Mouse (Mus musculus) kidney, adult 2 months (tissue): Measurements from ENCODE around the gene Knl1. TPM values are rescaled to one million over a fixed set of nuclear protein-coding genes. Genes with fewer than 3 reads are reported as not detected.

Source experiments
- DNase-seq: peaks from one replicate; pipeline ENCODE4 v3.0.0; 2021
- H3K27ac ChIP-seq: fragments of 200-500 bp; 2 replicates; pipeline ENCODE4 v1.5.1; 2012; ENCODE audit warnings: low read depth, low read length, control low read depth, inconsistent platforms; ENCODE audit not compliant: insufficient read depth
- H3K27me3 ChIP-seq: fragments of 200-500 bp; replicated peaks from 2 replicates; pipeline ENCODE4 v1.6.1; 2012; ENCODE audit warnings: mild to moderate bottlenecking, moderate library complexity, low read length, inconsistent platforms; ENCODE audit not compliant: control insufficient read depth, insufficient read depth
- H3K36me3 ChIP-seq: fragments of 200-500 bp; 2 replicates; pipeline ENCODE4 v1.6.1; 2012; ENCODE audit warnings: mild to moderate bottlenecking, moderate library complexity, low read length, inconsistent platforms; ENCODE audit not compliant: control insufficient read depth, insufficient read depth
- H3K4me1 ChIP-seq: fragments of 200-500 bp; 2 replicates; pipeline ENCODE4 v1.6.1; 2011; ENCODE audit warnings: low read length; ENCODE audit not compliant: control insufficient read depth, insufficient read depth
- H3K4me3 ChIP-seq: fragments of 200-500 bp; 2 replicates; pipeline ENCODE4 v1.5.1; 2011; ENCODE audit warnings: mild to moderate bottlenecking, low read depth, low read length, control low read depth; ENCODE audit not compliant: insufficient read depth
- CTCF ChIP-seq: fragments of 200-500 bp; conservative IDR thresholded peaks from 2 replicates; pipeline ENCODE4 v1.5.1; 2011; ENCODE audit warnings: low read depth, mild to moderate bottlenecking, control low read depth, low read length, moderate library complexity, mixed read lengths; ENCODE audit not compliant: insufficient read depth, insufficient read length
- POLR2A ChIP-seq: fragments of 200-500 bp; IDR thresholded peaks from one replicate; pipeline ENCODE4 v1.6.1; 2011; ENCODE audit warnings: low read depth, low read length, control low read depth
- WGBS: fragments of 180-500 bp; shearing (Covaris S2); methylation state at CpG from one replicate; pipeline ENCODE4 v1.1.7; 2018; 5-methylcytosine and 5-hydroxymethylcytosine counted together
- polyA plus RNA-seq: library from polyadenylated mRNA; depleted of rRNA; stranded (reverse); fragments of >200 nt; gene quantifications from 2 replicates; pipeline ENCODE4 v1.2.3, GENCODE M21; 2012; rRNA removed

Gene Knl1
- 0.03 and 0.05 TPM in 2 replicates for polyA plus RNA-seq

GRCm38 (mm10) chr2:119046649-119047611 lies at the start of gene Knl1:
TSS of gene Knl1 (plus strand) at chr2:119047119.
- TF ChIP-seq POLR2A (no peak), CTCF (no peak)
- Histone ChIP-seq H3K27me3 (no peaks in the 10 kb centered on the region), H3K36me3 (no peaks in the 10 kb centered on the region), H3K4me1 (no peaks in the 10 kb centered on the region), H3K4me3 (peak within 1 kb of the TSS; percentile 90), H3K27ac (peak within 1 kb of the TSS; percentile 92; the same call in 1 of the 2 replicates)
- DNase-seq: peak; percentile 97
- WGBS: under 1% methylated on average over 77 of the region's 77 CpGs

GRCm38 (mm10) chr2:118998115-118998866 lies 48.6 kb upstream of the Knl1 start:
- no peaks in the 10 kb centered on the region for H3K36me3 ChIP-seq
- H3K4me1 ChIP-seq: no peaks in the 10 kb centered on the region
- H3K27me3 ChIP-seq: no peaks in the 10 kb centered on the region
- no peak overlapping the region for H3K4me3 ChIP-seq
- H3K27ac ChIP-seq: no peak overlapping the region
- TF ChIP-seq POLR2A (no peak), CTCF (no peak)
- 37% methylated on average over 6 of the region's 6 CpGs for WGBS
- no peak for DNase-seq

DNA sequence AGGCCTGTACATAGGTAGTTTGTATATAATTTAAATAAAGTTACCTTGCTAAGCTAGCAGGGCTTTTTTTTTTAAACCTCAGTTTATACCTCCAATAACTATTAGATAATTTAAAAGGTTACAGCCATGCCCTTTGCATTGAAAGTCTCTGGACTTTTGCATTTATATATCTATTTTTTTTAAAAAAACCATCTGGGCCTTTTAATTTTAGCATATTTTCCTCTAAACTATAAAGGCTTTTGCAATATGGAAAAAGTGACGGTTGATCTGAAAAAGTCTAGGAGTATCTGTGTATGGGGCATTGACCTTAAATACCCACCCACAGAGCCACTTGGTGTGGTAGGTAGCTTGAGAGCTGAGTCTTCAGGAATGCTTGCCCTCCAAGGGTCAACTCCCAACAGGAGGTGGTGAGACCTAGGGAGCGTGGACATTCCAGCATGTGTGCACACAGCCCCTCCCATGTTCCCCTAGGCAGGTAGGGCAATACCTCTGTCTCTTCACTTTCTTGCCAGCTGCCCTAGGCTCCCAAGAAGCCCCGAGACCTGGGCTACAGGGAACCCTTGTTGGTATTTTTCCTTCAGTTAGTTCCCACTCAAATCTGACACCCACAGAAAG lies 47.8 kb upstream of the Knl1 start:
- Histone ChIP-seq H3K4me1 (no peaks in the 10 kb centered on the region), H3K36me3 (no peaks in the 10 kb centered on the region), H3K27ac (no peak overlapping the region), H3K4me3 (no peak overlapping the region), H3K27me3 (no peaks in the 10 kb centered on the region)
- WGBS: 74% methylated on average over 3 of the region's 3 CpGs
- TF ChIP-seq CTCF: no peak
- TF ChIP-seq POLR2A: no peak
- no peak for DNase-seq

GRCm38 (mm10) chr2:119006886-119007285 lies 40.0 kb upstream of the Knl1 start:
- Histone ChIP-seq H3K27me3 (no peaks in the 10 kb centered on the region), H3K36me3 (no peaks in the 10 kb centered on the region), H3K4me1 (no peaks in the 10 kb centered on the region), H3K27ac (no peak overlapping the region), H3K4me3 (no peak overlapping the region)
- WGBS: 81% methylated on average over 7 of the region's 7 CpGs
- TF ChIP-seq CTCF (no peak), POLR2A (no peak)
- no peak for DNase-seq

DNA sequence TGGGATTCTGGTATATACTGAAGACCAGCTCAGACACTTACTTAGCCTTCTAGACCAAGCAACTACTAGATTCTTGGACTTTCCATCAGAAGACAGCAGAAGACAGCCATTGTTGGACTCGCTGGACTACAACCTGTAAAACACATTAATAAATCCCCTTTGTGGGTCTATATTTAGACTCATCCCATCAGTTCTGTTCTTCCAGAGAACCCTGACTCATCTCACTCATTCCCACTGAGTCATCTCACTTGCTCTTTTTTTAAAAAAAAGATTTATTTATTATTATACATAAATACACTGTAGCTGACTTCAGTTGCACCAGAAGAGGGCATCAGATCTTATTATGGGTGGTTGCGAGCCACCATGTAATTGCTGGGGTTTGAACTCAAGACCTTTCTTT lies 37.5 kb upstream of the Knl1 start:
- no peaks in the 10 kb centered on the region for H3K4me1 ChIP-seq
- WGBS: 99% methylated on average over 2 of the region's 2 CpGs
- no peaks in the 10 kb centered on the region for H3K36me3 ChIP-seq
- no peak overlapping the region for H3K27ac ChIP-seq
- TF ChIP-seq POLR2A: no peak
- TF ChIP-seq CTCF: no peak
- H3K4me3 ChIP-seq: no peak overlapping the region
- DNase-seq: no peak
- no peaks in the 10 kb centered on the region for H3K27me3 ChIP-seq

GRCm38 (mm10) chr2:119014989-119015388 lies 31.9 kb upstream of the Knl1 start:
- 57% methylated on average over 7 of the region's 7 CpGs for WGBS
- Histone ChIP-seq H3K36me3 (peaks cover 5% of the 10 kb centered on the region; the same call in 1 of the 2 replicates), H3K4me1 (peaks cover 5% of the 10 kb centered on the region; the same call in 1 of the 2 replicates), H3K27ac (no peak overlapping the region), H3K27me3 (no peaks in the 10 kb centered on the region), H3K4me3 (no peak overlapping the region)
- DNase-seq: no peak
- TF ChIP-seq CTCF: no peak
- TF ChIP-seq POLR2A: no peak
